Mouse (Mus musculus) gastrocnemius, postnatal 14 days (tissue): ENCODE data around the gene Cbx6. TPM values are rescaled to one million over a fixed set of nuclear protein-coding genes. Genes with fewer than 3 reads are reported as not detected.
A peak's percentile ranks its signal among the peaks of the same experiment; 100 is the strongest.
"Not testable (repeated sequence)": the region's sequence is repeated elsewhere in the genome, so short reads cannot be mapped to it uniquely, and the experiment has no call there.

Experiments
- DNase-seq: peaks from one replicate; pipeline ENCODE4 v3.0.0; 2021; ENCODE audit warnings: mixed read lengths
- intact Hi-C: fragments of 180-260 bp; cut with DNase I; formaldehyde crosslinking; loops from one replicate; pipeline ENCODE4 v1.15.1; 2025; ENCODE audit warnings: low total_unique reads
- total RNA-seq, 2 experiments: library from RNA; stranded (reverse); gene quantifications; 2 replicates each; pipeline ENCODE4 v1.2.3; 2021

The Cbx6 gene
- total RNA-seq, 2 experiments from 2014 or later: 21.2 to 23.5 TPM

DNA sequence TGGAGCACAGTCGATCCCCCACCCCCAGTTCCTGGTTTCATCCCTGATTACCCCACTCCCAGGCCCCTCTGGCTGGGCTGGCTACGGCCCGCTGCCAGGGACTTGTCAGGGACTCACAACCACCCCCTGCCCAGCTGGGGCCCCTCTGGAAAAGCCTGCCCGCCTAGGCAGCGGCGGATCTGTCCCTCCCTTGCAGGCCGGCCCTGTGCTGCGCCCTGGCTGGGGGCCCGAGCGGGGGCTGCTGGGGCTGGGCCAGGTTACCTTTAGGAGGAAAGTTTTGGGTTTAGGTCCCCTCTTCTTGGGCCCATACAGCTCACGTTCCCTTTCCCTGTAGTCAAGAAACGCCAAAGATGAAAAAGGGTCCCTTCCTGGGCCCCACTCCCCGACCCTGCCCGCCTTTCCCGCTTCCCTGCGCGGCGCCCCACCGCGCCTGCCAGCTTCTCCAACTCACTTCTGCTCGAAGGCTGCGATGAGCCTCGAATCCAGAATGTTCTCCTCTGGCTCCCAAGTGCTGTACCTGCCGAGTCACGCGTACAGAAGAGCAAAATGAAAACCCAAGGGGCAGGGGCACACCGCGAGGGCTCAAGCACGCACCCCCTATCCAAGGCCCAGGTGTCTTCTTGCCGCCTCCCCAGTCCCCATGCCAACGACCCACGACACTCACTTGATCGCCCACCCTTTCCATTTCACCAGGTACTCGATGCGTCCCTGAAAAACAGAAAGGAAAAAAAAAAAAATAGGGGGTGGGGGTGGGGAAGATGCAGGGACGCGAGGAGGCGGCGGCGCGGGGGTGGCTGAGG, 1.0 kb downstream of the Cbx6 start:
- peak; percentile 54 for DNase-seq
- intact Hi-C loops: loop anchor here (2.0 kb wide), 1 partner anchor 49 kb away; no protein-coding TSS in a partner anchor

DNA sequence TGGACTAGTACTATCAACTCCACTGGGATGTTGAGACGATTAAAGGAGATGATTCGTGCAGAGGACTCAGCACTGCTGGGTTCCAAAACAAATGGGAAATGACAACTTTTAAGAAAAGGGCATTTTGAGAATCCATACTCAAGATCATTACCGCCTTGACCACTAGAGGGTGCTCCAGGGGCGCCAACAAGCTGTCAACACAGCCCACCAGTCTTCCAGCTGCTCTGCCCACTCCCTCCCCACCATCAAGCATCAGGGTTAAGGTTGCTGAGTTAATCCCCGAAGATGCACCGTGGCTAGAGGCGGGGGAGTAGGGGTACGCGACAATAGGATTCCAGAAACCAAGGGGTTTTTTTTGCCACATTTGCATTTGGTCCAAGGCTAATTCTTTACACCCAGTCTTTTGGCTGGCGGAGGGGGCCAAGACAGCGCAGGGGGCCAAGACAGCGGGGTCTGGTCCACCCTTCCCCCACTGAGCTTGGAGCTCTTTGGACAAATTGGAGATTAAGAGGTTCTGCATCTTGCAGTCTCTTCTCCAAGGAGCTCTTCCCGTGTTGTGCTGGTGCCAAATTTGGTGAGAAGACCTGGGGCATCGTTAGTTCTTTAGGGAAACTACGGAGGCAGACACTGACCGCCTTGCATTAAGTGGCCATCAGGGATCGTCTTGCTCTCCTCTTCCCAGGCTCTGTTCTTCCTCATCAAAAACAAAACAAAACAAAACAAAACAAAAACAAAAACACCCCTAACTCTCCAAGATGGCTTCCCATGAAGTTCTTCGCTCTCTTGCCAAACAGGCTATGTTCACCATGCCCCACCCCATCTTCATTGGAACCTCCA, 2.2 kb downstream of the Cbx6 start:
- intact Hi-C loops: loop anchor here (2.0 kb wide), 1 partner anchor 51 kb away; no protein-coding TSS in a partner anchor
- DNase-seq: peak; percentile 77

DNA sequence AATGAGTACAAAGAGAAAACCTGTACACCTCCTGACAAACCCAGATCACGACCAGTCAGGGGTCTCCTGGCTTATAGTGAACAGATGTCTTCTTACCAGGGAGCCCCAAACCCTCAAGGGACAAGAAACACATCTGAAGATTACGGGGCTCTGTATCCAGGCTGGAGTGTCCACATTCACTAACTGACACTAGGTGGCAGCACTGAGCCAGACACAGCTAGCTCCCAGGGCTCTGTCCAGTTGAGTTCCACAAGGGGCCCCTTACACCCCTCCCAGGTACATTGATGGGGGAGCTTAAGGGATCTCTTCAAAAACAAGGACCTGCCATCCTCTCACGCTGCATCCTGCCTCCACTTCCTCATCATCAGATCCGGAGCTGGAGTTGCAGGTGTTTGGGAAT, 4.1 kb downstream of the Cbx6 start:
- intact Hi-C loops: no loop called here
- peak; percentile 70 for DNase-seq

DNA sequence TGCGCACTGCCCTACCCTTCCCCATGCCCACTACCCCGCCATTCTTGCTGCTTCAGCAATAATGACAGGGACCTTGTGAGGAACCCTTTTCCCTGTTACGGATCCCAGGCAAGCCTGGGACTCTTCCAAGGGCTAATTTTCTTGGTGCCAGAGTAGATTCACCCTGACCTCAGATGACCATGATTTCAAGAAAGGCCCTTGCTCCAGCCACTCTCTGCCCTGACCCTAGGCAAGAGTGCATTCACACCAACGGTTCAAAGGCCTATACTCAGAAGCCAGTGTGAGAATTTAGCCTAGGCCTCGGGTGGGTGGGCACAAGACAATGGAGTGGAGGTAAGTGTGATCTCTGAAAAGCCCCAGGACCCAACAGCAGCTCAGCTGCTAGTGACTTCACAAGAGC, 5.1 kb downstream of the Cbx6 start:
- intact Hi-C loops: no loop called here
- DNase-seq: no peak

DNA sequence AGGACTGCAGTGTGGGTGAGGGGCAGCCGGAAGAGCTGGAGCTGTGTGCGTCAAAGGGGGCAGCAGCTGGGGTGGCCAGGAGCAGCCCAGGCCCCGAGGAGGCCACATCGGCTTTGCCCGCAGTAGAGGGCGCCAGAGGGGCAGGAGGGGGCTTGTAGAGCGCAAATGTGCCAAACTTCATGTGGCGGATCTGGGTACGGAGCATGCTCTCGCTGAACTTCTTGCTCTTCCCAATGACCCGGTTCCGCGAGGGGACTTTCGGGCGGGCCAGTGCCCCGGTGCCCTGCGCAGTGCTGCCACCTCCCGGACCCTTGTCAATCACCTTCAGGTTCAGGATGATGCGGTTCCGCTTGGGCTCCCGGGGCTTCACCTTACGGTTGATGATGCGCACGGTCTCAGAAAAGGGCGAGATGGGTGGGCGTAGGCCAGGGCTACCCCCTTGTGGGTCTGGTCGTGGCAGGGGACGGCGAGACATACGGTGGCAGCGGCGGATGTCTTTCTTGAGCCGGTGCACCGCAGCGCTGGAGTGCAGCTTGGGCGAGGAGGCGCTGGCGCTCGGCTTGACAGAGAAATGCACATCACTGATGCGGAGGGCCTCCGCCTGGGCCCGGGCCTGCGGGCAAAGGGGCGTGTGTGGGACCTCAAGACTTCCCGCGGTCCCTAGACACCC, 6.0 kb downstream of the Cbx6 start:
- peak; percentile 50 for DNase-seq
- intact Hi-C loops: no loop called here

DNA sequence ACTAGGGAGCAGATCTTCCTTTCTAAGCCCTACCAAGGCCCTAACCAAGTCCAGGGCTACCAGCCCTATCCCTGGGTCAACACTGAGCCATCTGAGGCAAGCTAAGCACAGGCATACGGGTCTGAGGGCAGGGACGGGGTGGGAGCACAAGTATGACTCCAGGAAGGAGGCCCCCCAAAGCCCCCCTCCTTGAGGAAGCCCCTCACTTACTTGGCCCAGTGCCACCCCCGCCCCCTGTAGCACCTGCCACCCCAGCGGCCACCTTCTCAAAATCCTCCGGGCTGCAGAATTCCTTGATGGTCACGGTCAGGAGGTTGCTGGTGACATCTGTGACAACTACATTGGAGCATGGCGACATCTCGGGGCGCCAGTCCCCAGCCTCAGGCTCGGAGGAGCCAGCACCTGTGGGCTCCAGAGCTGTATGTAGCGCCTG, 6.7 kb downstream of the Cbx6 start:
- no peak for DNase-seq
- intact Hi-C loops: no loop called here

DNA sequence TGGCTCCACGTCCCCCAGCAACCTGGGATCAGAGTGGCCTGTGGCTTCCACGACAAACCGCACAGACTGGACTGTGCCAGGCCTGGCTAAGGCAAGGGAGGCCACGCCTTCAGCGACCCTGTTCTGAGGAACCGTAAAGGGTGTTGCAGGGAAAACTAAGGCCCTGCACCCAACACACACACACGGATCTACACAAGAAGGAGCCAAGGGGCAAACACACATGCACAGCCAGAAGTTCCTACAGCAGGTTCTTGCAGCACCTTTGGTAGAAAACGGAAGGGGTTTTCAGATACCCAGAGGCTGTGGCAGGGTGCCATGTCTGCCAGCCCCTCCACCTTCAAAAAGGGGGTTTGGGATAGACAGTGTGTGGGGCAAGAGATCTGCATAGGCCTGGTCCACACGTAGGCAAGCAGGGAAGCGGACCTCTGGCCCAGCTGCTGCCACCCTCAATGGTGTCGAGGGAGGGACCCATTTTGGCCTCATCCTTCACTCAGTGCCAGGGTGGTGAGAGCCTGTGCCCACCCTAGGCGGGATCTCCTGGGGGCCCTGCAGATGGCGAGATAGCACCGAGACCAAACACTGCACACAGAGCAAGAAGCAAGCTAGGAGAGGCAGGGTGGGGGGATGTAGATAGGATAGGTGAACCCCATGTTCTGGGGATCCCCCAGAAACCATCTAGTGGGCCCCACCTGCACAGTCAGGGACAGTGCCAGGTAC, 7.3 kb downstream of the Cbx6 start:
- intact Hi-C loops: no loop called here
- no peak for DNase-seq

DNA sequence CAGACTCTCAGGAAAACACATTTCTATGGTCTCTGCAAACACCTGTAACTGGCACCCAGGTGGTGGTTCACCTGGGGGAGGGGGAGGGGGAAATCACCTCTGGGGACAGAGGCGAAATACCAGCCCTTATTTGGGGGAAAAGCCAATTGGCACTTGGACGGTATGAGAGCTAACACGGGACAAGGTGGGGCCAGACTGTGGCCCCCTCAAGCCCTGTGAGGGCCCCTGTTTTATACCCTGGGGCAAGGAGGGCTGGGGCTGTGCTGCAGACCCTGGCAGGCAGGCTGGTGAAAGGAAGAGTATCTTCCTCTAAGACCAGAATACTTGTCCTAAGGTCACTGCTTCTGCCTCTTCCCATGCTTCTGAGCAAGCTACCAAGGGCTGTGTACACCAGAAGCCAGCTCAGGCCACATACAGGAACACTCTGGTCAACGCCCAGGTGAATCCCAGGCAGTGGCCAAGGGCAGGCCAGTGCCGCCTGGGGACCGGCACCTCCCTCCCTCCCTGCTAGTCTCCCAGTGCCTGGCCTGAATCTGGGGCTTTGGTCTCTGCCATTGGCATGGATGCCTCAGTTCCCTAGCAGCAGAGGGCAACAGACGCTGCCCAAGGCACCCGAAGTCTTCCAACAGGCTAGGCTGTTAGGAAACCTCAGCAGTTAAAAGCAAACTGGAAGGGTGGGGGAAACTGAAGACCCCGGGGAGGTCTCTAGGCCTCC, 8.1 kb downstream of the Cbx6 start:
- no peak for DNase-seq
- intact Hi-C loops: no loop called here

DNA sequence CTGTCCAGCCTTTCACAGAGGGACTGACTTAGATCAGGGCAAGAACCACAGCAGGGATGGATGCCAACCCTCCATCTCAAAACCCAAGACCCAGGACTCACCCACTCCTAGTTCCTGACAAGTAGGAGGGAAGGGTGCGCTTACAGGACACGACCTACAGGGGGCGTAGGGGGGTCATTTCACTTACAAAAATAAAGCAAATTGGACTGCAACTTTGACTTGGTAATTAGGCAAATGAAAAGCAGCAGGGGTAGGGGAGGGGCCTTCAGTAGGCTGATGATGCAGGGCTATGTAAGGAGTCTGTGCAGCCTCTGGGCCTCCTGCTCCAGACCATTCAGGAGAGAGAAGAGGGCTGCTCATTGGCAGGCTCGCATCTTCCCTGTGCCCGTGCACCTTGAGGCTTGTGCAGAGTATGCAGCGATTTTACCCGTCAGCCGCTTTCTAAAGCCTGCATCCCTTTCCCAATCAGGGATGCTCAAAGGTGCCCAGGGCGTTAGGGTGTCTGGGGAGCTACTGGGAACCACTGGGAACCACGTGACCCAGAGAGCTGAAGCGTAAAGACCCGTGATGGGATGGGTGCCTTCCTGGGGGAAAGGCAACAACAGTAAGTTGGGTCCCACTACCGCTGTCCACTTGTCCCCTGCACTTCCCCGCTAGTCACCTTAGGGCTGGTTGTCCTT, 9.2 kb downstream of the Cbx6 start:
- no peak for DNase-seq
- intact Hi-C loops: no loop called here

DNA sequence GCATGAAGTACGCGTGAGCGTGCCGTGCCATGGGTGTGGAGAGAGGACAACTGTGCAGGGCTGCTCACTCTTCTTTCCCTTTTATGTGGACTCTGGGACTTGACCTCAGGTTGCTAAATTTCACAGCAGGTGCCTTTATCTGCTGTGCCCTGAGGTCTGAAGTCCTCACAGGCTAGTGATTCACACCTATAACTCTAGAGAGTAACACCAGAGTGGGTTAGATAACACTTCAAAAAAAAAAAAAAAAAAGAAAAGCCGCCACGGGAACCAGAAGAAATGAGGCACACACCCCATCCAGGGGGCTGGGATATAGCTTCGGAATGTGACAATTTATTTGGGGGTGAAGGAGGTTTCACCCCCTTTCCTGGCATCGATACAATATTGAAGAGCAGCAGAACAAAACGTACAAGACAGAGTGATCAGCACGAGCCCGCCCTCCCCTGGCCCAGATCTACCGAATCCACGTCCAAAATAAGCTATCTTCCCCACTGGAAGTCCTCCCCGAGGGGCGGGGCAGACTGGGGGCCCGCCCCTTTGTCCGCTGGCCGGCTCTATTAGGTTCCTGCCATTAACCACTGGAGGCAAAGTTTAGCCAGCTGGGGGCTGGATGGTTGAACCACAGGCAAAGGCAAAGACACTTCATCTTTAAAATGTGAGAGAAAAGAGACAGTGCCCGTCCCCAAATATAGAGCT, 10.8 kb downstream of the Cbx6 start:
- intact Hi-C loops: no loop called here

DNA sequence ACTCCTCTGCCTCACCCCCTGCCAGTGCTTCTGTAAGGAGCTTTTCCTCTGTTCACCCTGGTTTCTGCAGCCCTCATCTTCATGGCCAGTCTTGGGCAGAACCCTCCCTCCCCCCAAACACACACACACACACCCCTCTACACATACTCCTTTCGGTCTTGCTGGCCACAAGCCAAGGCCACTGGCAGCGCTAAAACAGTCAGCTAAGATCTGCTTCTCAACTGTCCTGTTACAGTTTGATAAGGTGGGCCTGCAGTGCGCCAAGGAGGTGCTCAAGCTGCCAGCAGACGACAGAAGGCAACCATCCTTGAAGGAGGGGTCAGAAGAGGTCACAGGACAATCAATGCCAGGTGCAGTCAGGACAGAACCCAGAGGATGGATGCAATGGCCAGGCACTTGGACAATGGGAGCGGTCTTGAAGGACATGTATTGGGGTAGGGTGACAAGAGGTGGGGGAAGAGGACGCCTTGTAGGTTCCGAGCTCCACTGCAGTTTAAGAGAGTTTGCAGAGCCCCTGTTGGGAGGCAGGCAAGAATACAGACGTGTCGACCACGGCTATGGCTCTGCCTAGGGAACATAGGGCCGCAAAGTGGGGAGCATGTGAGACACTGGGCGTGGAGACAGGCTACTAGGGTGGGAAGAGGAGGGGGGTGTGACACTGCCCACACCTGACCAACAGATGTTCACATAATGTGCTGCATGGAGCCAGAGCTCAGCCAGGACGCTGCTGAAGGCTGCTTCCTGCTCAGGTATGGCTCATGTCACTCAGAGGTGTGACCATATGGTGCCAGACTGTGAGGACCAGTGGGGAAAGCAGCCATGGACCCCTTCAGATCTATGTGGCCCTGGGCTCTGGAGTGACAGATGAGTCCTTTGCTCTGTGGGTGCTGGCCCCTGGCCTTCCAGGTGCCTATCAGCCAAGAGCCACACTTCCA, 12.0 kb downstream of the Cbx6 start:
- intact Hi-C loops: no loop called here

More for the DNA sequence above, 10.8 kb downstream of the Cbx6 start:
- peak; percentile 75 for DNase-seq

DNA sequence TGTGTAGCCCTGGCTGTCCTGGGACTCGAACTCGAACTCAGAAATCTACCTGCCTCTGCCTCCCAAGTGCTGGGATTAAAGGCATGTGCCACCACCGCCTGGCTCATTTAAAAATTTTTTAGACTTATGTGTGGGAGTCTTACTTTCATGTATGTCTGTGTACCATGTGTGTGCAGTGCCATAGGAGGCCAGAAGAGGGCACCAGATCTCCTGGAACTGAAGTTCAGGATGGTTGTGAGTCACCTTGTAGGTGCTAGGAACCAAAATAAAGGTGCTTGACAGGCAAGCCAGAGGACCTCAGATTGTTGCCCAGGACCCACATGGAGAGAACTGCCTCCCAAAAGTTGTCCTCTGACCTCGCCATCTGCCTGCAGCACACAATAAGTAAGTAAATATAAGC, 16.2 kb downstream of the Cbx6 start:
- intact Hi-C loops: no loop called here

More for the DNA sequence above, 12.0 kb downstream of the Cbx6 start:
- DNase-seq: no peak

DNA sequence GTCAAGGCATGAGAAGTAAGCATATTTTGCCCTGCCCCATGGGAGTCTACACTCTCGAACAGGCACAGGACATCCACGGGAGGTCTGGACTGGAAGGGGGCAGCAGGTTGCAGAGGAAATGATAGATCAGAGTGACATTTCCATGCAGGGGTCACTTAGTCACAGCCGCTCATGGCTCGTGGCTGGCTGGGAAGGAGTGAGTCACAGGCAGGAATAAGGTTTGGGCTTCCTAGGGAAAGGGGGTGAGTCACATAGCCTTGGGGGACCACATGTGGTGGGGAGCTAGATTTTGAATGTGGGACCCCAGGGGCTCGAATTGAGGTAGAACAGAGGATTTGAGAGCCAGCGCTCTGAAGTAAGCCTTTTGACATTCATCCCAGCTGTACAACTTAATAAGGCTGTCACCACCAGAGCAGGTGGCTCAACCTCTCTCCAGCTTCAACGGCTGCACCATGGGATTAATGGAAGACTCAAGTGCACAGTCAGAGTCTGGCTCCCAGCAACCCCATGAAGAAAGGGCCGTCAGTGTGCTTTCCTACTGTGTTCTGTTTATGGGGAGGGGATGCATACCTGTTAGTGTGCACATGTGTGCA, 20.7 kb downstream of the Cbx6 start:
- intact Hi-C loops: no loop called here
- DNase-seq: no peak

More for the DNA sequence above, 16.2 kb downstream of the Cbx6 start:
- no peak for DNase-seq

DNA sequence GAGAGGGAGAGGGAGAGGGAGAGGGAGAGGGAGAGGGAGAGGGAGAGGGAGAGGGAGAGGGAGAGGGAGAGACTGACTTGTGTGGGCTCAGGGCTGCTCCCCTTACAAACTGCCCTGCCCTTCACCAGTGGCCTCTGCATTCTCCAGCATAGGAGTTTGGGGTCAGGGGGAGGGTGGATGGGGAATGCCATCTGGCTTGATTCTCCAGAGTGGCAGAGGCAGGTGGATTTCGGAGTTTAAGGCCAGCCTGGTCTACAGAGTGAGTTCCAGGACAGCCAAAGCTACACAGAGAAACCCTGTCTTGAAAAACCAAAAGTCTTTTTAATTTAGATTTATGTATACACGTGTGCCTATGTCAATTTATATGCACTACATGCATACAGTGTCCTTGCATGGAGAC, 21.6 kb downstream of the Cbx6 start:
- intact Hi-C loops, DNase-seq: not testable (repeated sequence)

DNA sequence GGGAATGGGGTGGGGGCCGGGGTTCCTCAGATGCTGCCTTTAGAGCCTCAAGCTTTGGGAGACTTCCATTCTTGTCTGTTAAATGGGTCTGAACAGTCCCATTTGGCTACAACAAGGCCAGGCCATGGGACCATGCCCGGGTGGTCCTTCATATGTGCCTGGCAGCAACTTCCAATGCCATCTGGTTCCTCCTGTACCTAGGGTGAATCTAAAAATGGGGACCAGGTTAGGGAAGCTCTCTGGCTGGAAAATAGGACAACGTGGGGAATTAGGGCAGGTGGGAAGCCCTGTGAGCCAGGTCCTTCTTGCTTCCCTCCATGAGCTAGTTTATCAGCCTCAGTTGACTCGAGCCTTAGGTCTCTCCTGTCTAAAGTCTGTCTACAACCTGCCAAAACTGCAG, 23.5 kb downstream of the Cbx6 start:
- no peak for DNase-seq
- intact Hi-C loops: no loop called here

DNA sequence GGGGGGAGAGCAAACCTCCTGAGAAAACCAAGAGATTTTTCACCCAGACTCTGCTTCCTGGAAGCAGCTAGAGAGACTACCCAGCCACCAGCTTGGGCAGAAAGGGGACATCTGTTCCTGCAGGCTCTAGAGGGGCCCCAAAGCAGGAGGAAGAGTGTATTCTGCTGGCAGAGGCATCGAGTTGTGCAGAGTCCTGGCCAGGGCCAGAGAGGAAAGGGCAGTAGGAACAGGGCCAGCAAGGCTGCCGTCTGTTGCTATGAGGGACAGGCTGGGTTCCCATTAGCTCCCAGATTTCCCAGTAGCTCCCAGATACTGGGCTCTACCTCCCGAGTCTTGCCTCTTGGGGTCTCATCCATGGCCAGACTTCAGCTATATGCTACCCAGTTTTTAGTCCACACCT, 24.4 kb downstream of the Cbx6 start:
- DNase-seq: no peak
- intact Hi-C loops: no loop called here
